Mouse (Mus musculus): ENCODE results near the gene Rexo2.

DNA sequence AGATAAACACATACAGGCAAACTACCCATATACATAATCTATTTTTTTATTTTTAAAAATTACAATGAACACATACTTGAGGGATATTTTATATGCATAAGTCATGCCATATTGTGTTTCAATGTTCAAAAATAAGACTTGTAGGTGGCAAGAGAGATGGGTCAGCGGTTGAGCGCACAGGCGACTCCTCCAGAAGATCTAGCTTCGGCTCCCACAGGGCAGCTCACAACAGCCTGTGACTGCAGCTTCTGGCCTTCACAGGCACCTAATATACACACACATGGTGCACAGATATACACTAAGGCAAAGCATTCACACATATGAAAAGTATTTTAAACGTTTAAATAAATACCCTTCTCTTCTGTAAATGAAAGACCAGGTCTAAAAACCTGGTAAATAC lies 21.0 kb downstream of the Rexo2 start:
- no peak for TF ChIP-seq MAX (IDR thresholded peaks at IDR 0.05; ENCODE audit: low read length)
- TF ChIP-seq POLR2A (IDR thresholded peaks at IDR 0.05; ENCODE audit: control insufficient read depth in 1 of 2, insufficient read depth in 1 of 2, low read depth in 1 of 2, low read length in 2 of 2, poor library complexity in 1 of 2), result no peak
- no peak for TF ChIP-seq TBP (IDR thresholded peaks at IDR 0.05; ENCODE audit: low read depth, low read length)
- TF ChIP-seq MXI1 (IDR thresholded peaks at IDR 0.05; ENCODE audit: low read depth, low read length), result no peak
- no peak for TF ChIP-seq TAL1 (IDR thresholded peaks at IDR 0.05; ENCODE audit: low read length)
- no peak for TF ChIP-seq CTCF (IDR thresholded peaks at IDR 0.05 in 2 of 3, conservative IDR thresholded peaks at IDR 0.05 in 1 of 3; ENCODE audit: control insufficient read depth in 1 of 3, insufficient read depth in 1 of 3, low read depth in 2 of 3, low read length in 3 of 3, poor library complexity in 1 of 3, severe bottlenecking in 1 of 3)

All from MEL (cell line).